Mouse (Mus musculus): Measurements from ENCODE around the gene Olfr763.
"Not testable (repeated sequence)": the region's sequence is repeated elsewhere in the genome, so short reads cannot be mapped to it uniquely, and the experiment has no call there.

Olfr763 gene

GRCm38 (mm10) chr10:129039796-129040195, 29.2 kb downstream of the Olfr763 start, which contains the start of gene Olfr764-ps1:
Gene Olfr764-ps1 (minus strand): TSS chr10:129039896.
- DNase-seq (ENCODE audit: low read depth, low spot score), result no peak

- not testable (repeated sequence) for DNase-seq (ENCODE audit: low read depth, low spot score)
Observed at GRCm38 (mm10) chr10:129049898-129050297, 39.3 kb downstream of the Olfr763 start, which contains the start of gene Olfr765. Gene Olfr765 (minus strand): TSS chr10:129049998.

Measured in mesoderm, embryonic 11.5 days (tissue).